Mouse (Mus musculus) monocyte, adult 2 months (primary cell): ENCODE data around the gene Zfp119b.
"Not testable (repeated sequence)": the region's sequence is repeated elsewhere in the genome, so short reads cannot be mapped to it uniquely, and the experiment has no call there.

Source experiments
- DNase-seq, 2 experiments: peaks; one replicate each; pipeline ENCODE4 v3.0.0; 2022; ENCODE audit warnings: low spot score in 2 of 2, low read depth in 1 of 2

Gene Zfp119b

DNA sequence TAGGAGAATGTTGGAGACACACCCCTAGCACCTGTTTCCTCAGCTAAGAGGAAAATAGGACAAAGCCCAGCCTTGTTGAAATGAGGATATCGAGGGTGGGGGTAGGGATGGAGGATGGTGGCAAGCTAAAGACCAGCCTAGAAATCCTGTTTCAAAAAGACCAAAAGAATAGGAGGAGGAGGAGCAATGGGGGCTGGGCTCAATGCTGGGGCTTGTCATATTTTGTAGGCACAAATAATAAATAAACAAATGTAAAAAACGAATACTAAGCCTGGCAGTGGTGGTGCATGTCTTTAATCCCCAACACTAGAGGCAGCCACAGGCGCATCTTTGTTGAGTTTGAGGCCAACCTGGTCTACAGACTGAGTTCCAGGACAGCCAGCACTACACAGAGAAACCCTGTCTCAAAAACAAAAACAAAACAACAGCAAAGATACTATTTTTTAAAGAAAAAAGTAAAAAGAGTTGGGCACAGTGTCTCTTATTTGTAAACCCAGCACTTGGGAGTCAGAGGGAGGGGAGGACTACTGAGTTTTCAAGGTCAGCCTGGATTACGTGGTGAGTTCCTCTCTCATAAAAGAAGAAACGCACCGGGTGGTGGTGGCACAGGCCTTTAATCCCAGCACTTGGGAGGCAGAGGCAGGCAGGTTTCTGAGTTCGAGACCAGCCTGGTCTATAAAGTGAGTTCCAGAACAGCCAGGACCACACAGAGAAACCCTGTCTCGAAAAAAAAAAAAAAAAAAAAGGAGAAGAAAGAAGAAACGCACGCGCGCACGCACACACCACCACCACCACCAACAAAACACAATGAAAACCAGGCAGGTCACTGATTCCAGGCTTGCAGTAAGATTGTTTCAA, 8.7 kb upstream of the Zfp119b start:
- no peak for DNase-seq

DNA sequence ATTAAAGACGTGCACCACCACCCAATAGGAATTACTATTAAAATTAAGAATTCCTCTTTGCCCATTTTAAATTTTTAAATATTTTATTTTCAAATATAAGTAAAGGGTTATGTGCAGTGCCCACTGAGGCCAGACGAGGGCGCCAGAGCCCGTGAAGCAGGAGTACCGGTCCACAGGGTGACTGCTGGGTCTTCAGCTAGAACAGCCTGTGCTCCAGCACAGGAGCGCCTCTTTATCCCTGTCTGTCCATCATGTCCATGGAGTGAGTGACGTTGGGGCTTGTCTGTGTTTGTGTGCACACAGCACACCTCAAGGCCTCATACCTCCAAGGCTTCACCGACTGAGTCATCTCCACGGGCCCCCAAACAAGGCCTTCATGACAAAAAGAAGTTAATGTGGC, 7.9 kb upstream of the Zfp119b start:
- DNase-seq = peak in 1 of 2 experiments; percentile 49

DNA sequence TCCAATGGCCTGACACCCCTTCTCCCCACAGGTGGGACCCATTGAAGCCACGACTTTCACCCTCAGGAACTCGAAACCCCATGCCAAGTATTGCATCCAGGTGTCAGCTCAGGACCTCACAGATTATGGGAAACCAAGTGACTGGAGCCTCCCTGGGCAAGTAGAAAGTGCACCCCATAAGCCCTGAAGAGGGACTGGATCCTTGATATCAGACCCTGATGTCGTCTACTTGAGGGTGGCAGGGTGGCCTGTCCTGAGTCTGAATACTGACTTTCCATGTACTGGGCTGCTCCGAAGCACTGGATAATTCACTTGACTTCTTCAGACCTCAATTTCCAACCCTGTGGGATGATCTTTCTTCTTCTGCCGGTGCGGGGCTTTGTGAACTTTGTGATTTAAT, 7.3 kb upstream of the Zfp119b start:
- DNase-seq = no peak

DNA sequence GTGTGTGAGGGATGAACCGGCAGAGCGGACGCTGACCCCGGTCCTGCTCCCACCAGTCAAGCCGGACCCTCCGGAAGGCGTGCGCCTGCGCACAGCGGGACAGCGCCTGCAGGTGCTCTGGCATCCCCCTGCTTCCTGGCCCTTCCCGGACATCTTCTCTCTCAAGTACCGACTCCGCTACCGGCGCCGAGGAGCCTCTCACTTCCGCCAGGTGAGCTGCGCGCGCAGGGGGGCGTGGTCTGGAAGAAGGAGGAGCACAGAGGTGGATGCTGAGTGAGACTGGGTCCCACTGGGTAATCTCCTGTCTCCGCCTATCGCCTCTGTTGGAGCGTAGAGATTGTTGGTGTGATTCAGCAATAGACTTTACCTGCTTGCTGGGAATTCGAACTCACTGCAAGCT, 6.8 kb upstream of the Zfp119b start:
- no peak for DNase-seq

DNA sequence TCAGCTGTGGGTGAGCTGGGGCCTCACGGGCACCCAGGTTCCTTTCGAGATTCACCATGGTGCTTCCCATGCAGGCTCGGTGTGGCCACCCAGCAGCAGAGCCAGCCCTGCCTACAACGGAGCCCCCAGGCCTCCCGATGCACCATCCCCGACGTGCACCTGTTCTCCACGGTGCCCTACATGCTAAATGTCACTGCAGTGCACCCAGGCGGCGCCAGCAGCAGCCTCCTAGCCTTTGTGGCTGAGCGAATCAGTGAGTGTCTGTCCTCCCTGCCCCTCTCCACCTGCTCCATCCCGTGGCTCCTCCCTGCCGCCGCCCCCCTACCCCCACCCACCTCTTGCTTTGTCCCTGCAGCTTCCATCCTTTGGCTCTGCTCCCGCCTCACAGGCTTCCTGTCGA, 4.9 kb upstream of the Zfp119b start:
- DNase-seq = no peak

DNA sequence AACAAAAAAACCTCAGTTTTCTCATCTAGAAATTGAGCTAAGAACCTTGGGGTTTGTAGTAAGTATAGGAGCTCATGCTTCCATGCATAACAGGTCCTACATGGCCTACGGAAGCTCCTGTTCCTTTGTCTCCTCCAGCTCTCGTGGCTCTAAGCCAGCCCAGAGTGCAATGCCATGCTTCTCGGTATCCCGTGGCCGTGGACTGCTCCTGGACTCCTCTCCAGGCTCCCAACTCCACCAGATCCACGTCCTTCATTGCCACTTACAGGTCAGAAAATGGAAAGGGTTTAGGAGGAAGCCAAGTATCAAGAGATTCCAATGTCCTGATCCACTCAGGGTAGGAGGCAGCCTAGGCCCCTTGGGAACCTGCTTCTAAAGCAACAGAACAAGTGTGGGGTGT, 4.5 kb upstream of the Zfp119b start:
- no peak for DNase-seq

DNA sequence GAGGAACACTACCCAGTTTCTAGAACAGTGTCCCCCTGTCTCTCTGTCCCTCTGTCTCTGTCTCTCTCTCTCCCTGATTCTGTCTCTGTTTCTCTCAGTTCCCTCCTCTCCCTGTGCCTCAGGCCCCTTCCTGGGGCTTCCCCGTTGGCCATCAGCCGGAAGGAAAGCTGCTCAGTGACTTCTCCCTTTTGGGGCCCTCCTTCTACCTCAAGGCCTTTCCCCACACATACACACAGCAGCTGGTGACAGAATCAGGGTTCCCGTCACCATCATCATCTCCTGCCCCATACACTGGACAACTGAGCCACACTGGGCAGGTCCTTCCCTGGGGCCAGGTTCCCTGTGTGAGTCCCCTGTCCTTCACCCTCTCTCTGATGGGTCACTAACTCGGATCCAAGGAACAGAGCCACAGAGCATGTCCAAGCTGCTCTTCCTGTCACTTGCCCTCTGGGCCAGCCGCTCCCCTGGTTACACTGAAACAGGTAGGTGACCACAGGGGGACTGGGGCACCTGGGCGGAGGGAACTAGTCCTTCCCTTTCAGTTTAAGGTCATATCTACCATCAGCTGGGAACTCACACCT, 3.2 kb upstream of the Zfp119b start, which contains the start of gene Ebi3:
TSS of gene Ebi3 (plus strand) at position 194 of the 581 bp plus-strand sequence.
- DNase-seq = peak in 1 of 2 experiments; percentile 62

DNA sequence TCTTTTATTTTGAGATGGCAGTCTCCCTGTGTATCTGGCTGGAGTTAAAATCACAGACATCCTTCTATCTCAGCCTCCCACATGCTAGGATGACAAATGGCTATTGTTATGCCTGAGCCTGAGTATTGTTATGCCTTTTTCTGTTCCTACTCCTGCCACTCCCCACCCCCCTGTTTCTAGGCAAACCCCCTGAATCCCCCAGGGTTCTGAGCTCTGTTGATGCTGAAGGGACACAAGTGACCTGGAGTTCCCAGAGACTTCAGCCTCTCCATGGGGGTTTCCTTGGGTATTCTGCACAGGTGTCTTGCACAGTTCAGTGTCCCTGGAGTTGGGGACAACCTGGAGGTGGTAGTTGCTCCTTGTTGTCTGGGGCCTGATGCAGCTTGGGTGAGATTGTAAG, 2.7 kb upstream of the Zfp119b start:
- no peak for DNase-seq

DNA sequence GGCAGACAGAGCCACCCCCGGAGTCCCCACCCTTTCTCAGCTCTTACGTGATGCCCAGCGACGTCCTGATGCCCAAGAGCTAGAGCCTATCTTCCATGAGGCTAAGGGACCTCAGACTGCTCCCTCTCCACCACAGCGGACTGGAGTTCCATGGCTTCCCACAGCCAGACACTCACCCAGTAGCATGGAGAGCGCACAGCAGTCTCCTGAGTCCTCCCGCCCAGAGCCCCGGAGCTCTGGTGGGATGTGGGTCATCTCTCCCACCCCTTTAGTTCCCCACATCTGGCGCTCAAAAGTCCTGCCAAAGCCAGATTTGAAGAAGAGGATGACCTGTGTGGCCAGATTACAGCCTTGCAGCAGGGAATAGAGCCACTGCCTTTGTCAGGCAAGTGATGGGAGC, 1.3 kb upstream of the Zfp119b start:
- DNase-seq = no peak

DNA sequence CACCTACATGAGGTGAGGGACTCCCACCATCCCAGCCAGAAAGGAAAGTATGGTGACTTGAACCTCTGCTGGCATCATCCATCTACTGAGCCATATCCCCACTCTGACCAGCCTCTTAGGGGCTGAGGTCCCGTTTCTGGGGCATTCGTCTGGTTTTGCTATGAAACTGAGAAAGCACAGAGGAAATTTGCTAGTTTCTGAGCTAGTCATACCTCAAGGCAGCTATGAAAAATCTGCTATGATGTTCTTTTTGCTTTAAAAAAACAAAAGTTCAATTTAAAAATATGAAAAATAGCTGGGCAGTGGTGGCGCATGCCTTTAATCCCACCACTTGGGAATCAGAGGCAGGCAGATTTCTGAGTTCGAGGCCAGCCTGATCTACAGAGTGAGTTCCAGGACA, 653 bp downstream of the Zfp119b start:
- DNase-seq = no peak

DNA sequence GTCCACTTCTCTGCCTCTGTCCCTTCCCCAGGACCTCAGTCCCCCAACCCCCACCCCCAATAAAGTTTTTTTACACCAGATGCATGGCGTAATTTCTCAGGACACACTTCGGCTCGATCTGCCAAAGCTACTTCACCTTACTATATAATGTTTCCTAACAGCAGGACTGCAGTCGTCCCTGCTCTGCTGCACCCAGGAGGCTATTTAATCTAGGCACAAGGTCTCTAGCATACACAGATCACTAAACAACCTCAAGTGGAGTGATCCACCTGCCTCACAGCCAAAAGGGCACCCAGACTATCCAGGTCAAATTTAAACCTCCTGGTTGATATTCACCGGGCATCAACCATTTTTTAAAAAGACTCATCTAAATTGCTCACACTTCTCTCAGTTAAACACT, 3.6 kb downstream of the Zfp119b start:
- no peak for DNase-seq

DNA sequence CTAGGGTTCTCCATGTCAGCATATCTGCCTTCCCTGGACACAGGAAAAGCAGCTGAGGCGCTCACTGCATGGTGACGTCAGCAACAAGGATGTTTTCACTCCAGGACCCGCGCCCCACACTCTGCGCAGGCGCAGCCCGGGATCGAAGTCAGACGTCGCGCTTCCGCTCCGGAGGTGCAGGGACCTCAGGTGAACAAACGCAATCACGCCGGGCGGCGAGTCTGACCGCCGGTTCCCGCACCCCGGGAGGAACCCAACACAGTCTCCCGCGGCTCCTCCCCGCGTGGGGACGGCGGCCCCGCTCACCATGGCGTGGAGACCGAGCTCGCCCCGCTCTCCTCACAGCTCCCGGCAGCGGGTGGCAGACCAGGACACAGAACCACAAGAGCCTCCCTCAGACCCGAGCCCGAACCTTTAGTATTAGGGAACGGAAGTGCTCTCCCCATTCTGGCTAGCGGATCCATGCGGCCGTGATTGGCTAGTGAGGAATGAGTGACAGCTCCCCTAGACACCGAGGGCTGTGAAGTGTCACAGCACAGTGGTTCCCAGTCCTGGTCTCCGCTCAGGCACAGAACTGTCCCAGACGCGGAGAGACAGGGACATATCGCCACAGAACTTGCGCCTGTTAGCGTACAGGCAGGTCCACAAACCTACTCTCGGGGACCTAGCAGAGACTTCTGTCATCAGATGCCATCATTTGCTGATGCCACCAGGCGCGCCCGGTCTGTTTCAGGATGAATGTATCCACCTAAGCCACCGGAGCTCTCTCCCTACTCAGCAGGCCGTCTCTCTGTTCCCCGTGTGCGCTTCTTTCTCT, 4.2 kb downstream of the Zfp119b start:
- DNase-seq = peak; percentile 72 to 77

DNA sequence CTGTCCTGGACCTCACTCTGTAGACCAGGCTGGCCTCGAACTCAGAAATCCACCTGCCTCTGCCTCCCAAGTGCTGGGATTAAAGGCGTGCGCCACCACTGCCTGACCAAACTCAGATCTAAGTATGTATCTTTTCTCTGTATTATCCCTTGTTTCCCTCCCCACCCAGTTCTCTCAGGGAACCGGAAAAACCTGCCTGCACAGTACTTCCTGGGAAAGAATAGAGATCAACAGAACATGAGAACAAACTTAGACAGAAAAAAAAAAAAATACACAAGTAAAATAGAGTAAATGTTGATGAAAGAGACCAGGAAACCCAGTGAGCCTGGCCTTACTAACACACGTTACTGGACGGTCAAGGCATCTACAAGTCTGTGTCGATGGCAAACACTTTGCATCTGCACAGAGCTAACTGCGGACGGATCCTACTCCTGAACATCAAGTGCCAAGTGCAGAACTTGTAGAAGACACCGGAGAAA, 4.9 kb downstream of the Zfp119b start:
- not testable (repeated sequence) for DNase-seq

DNA sequence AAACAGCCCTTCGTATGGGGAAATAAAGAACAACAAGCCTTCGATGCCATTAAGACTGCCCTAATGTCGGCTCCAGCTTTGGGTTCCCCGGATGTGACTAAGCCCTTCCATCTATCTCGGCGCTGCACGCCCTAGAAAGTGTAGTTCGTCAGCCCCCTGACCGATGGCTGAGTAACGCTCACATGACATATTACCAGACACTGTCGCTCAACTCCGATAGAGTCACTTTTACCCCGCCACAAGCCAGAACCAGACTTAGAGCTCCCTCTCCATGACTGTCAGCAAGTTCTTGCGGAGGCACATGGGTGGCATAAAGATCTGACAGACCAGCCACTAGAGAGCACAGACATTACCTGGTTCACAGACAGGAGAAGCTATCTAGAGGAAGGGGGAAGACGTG, 16.1 kb downstream of the Zfp119b start:
- no peak for DNase-seq

DNA sequence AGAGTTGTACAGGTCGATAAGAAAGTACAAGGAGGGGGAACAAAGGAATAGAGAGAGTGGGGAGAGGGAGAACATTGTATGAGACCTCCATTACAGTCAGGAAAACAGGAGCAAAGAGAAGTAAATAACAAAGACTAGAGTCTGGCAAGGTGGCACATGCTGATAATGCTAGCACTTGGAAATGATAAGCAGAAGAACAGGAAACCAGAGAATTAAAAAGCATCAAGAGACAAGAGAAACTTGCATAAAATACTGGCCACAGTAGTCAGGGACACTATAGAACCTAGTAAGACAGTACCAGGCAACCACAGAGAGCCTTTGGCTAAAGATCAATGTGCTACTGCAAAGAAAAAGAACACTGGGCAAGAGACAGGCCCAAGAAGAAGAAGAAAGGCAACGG, 16.7 kb downstream of the Zfp119b start:
- DNase-seq = no peak

DNA sequence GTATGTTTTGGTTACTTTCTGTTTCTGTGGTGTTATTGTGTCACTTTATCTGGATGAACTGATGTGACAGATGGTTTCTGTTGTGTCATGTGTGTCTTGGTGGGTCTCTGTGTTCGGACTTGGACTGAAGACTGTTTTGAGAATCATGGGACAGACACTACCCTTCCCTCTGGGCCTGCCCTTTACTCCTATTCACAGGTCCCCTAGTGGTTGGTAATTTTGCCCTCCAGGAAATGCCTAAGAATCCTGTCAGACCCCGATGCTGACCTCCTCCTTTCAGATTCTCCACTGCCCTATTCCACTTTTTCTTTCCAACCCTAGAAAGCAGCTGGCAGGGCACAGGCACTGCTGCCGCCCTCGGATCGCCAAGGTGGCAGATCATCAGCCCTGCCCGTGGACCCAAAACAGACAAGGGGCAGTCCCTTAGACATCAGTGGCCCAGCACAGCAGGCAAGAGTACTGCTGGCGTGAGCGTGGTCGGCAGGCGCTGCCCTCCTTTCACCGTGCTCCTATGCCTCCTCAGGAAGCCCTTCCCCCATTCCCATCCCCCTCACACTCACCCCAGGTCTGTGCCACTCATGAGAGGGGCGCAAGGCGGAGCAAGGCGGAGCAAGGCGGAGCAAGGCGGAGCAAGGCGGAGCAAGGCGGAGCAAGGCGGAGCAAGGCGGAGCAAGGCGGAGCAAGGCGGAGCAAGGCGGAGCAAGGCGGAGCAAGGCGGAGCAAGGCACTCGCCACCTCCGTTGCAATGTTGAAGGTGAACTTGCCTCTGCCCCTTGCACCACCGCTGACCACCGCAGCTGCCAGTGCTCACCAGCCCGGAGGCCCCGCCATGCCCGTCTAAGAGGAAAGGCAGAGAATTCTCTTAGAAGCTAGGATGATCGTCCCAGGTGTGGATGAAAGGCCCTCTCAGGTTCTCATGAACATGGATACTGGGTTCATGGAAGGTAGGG, 17.5 kb downstream of the Zfp119b start:
- DNase-seq = no peak

DNA sequence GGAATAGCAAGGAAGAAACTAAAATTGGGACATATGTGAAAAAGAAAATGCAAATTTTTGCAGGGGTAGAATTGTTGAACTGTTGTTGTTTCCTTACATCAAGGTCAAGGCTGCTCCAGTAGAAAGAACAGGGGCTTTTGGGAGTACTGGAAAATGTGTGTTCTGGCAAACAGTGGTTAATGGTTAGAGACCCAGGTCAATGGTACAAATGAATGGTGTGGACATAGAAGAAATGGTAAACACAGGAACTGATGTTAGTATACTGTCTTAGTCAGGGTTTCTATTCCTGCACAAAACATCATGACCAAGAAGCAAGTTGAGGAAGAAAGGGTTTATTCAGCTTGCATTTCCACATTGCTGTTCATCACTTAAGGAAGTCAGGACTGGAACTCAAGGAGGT, 42.6 kb downstream of the Zfp119b start:
- DNase-seq = no peak

DNA sequence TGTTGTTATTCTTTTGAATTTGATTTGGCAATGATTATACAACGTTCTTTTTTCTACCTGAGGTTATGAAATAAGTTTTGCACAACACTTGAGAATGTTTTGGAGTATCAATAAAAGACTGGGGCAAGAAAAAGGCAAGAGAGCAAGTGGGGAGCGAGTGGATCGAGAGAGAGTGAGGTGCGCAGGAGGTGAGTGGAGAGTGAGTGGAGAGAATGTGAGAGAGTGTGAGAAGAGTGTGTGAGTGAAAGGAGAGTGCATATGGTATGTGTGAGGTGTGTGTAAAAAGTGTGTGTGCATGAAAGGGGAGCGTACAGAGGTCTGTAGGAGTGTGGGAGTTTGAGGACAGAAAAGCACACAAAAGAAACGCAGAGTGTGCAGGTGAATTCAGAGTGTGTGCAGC, 45.2 kb downstream of the Zfp119b start:
- no peak for DNase-seq

DNA sequence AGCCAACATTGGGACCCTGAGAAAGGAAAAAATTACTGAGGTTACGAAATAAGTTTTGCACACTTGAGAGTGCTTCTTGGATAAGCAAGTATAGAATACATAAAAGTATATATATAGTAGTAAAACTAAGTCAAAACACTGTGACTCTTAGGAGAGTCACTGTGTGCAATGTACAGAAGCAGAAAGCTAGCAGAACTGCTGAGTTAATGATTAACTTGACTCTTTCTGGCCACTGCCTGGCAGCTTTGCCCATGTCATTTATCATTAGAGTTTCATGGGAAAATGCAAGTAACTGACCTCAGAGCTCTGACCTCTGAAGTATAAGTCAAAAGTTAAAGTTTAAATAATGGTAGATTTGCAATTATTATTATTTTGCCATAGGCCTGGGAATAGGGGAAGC, 45.6 kb downstream of the Zfp119b start:
- no peak for DNase-seq

DNA sequence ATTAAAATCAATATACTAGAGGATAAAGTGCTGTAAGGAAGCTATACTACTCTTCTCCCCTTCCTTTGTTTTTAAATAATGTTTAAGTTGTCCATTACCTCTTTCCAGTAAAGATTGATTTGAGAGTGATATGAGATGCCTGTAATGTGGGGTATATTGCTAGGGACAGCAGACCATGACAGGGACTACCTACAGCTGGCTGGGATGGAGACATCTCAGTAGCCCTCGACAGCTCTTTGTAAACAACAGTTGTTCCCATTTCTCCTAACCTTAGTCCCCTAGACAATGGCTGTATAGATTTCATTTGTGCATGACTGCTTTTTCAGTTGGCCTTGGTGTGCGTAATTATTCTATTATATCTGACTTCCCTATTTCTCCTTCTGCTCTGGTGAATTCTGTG, 46.2 kb downstream of the Zfp119b start:
- no peak for DNase-seq
